Mouse (Mus musculus) B cell, adult 2 months (primary cell): ENCODE results near the gene Eif3i.

Experiments
- DNase-seq, 2 experiments: peaks; one replicate each; pipeline ENCODE4 v3.0.0; 2022

Gene Eif3i

GRCm38 (mm10) chr4:129600233-129601158 lies at the start of gene Eif3i, which contains the start of gene Tmem234:
TSS of gene Eif3i (minus strand) at chr4:129600648.
TSS of gene Tmem234 (plus strand) at chr4:129600668.
- DNase-seq, result peak; percentile 87

GRCm38 (mm10) chr4:129648656-129649055 lies 48.2 kb upstream of the Eif3i start:
- DNase-seq, result no peak

- no peak for DNase-seq
These were observed 44.8 kb upstream of the Eif3i start for GRCm38 (mm10) chr4:129645204-129645603.

GRCm38 (mm10) chr4:129641756-129642155 lies 41.3 kb upstream of the Eif3i start:
- DNase-seq, result no peak

GRCm38 (mm10) chr4:129640638-129641467 lies 40.4 kb upstream of the Eif3i start, which contains the start of gene Txlna:
TSS of gene Txlna (minus strand) at chr4:129641065.
- peak; percentile 90 for DNase-seq

- peak in 1 of 2 experiments; percentile 7 for DNase-seq
These were observed 39.7 kb upstream of the Eif3i start for GRCm38 (mm10) chr4:129640101-129640637.

GRCm38 (mm10) chr4:129639221-129639620 lies 38.8 kb upstream of the Eif3i start:
- no peak for DNase-seq

- no peak for DNase-seq
These were observed 33.4 kb upstream of the Eif3i start for GRCm38 (mm10) chr4:129633852-129634251.

GRCm38 (mm10) chr4:129631867-129632266 lies 31.4 kb upstream of the Eif3i start:
- DNase-seq, result no peak

GRCm38 (mm10) chr4:129630944-129631343 lies 30.5 kb upstream of the Eif3i start:
- DNase-seq, result no peak

GRCm38 (mm10) chr4:129626035-129626434 lies 25.6 kb upstream of the Eif3i start:
- no peak for DNase-seq

GRCm38 (mm10) chr4:129625496-129625895 lies 25.0 kb upstream of the Eif3i start:
- no peak for DNase-seq

GRCm38 (mm10) chr4:129625029-129625370 lies 24.6 kb upstream of the Eif3i start:
- DNase-seq, result peak; percentile 83 to 84

GRCm38 (mm10) chr4:129624281-129625028 lies 24.0 kb upstream of the Eif3i start:
- DNase-seq, result peak; percentile 75 to 79

GRCm38 (mm10) chr4:129623681-129624091 lies 23.2 kb upstream of the Eif3i start, which contains the start of gene Ccdc28b:
TSS of gene Ccdc28b (minus strand) at chr4:129623947.
- peak; percentile 36 to 41 for DNase-seq

GRCm38 (mm10) chr4:129622803-129623535 lies 22.5 kb upstream of the Eif3i start:
- DNase-seq, result no peak

- no peak for DNase-seq
These were observed 21.8 kb upstream of the Eif3i start for GRCm38 (mm10) chr4:129622120-129622802.

- DNase-seq, result no peak
These were observed 20.9 kb upstream of the Eif3i start for GRCm38 (mm10) chr4:129621283-129621841.

GRCm38 (mm10) chr4:129620419-129621282 lies 20.2 kb upstream of the Eif3i start:
- no peak for DNase-seq
